Mouse (Mus musculus): ENCODE measurements around the gene Ahdc1. TPM values are rescaled to one million over a fixed set of nuclear protein-coding genes. Genes with fewer than 3 reads are reported as not detected.

The Ahdc1 gene
- polyA plus RNA-seq, 1 experiment from 2014 or later: 6.1 TPM

DNA sequence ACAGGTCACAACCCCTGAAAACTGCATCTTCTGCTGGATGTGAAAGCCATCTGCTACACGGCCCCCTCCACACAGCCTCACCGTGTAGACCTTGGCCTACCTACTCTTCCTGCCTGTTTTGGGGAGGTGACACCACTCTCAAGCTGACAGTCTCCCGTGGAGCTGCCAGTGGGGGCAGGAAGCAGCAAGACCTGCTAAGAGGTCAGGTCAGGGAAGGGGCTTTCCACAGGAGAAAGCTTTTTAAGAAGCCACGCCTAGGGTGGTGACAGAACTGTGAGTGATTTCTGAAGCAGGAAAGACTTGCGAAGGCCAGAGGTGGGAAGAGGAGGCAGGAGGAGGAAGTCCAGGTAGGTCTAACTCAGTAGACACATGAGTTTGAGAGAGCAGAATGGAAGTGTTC is 67.9 kb downstream of the Ahdc1 start:
- ATAC-seq (ENCODE audit: insufficient read depth, low FRiP score, low TSS enrichment) (no peak), DNase-seq (ENCODE audit: low spot score) (no peak)
- Histone ChIP-seq H3K27me3 (ENCODE audit: control insufficient read depth, insufficient read depth, low read length) (no peaks in the 10 kb centered on the region), H3K9ac (ENCODE audit: low read length) (peak overlapping the region; percentile 10; the same call in 1 of the 2 replicates), H3K4me3 (ENCODE audit: low read depth, low read length) (no peak overlapping the region), H3K4me2 (ENCODE audit: low read depth) (no peak overlapping the region), H3K27ac (ENCODE audit: low read depth, low read length) (no peak overlapping the region), H3K4me1 (ENCODE audit: control insufficient read depth, insufficient read depth, low read length) (peaks cover 19% of the 10 kb centered on the region), H3K9me3 (ENCODE audit: control insufficient read depth, low read length) (no peaks in the 10 kb centered on the region), H3K36me3 (ENCODE audit: control insufficient read depth, insufficient read depth, low read length) (no peaks in the 10 kb centered on the region)
- WGBS: 56% methylated on average over 5 of the region's 5 CpGs

DNA sequence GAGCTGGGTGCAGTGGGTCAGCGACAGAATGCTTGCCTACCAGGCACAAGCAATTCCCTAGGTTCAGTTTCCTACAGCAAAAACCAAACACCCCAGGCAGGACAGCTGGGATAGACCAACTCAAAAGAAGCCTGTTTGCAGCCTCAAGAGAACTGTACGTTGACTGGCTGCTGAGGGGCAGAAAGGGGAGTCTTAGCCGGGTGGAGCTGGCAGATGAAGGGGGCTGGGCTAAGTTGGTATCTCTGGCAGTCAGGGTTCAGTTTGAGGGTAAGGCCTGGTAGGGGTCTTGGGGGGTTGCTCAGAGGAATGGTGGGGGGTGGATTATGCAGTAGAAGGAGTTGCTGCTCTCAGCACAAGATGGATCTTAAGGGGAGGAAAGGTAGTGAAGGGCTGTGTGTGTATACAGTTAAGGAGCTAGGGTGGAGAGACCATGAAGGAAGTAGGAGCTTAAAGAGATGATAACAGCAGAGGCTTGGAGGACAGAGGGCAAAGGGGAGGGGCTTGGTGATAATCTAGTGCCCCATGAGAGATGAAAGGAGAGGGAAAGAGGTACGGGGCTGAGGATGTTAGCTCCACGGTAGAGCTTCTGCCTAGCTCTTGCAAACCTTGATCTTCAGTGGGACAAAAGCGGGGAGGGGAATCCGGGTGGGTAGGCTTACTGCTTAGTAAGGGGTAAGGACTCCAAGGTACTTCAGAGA is 68.5 kb downstream of the Ahdc1 start:
- no peak overlapping the region for H3K4me3 ChIP-seq (ENCODE audit: low read depth, low read length)
- ATAC-seq (ENCODE audit: insufficient read depth, low FRiP score, low TSS enrichment): no peak
- H3K9me3 ChIP-seq (ENCODE audit: control insufficient read depth, low read length): no peaks in the 10 kb centered on the region
- WGBS: 41% methylated on average over 7 of the region's 7 CpGs
- H3K36me3 ChIP-seq (ENCODE audit: control insufficient read depth, insufficient read depth, low read length): no peaks in the 10 kb centered on the region
- DNase-seq (ENCODE audit: low spot score): no peak
- no peak overlapping the region for H3K4me2 ChIP-seq (ENCODE audit: low read depth)
- H3K27me3 ChIP-seq (ENCODE audit: control insufficient read depth, insufficient read depth, low read length): no peaks in the 10 kb centered on the region
- peak overlapping the region; percentile 10; the same call in 1 of the 2 replicates for H3K9ac ChIP-seq (ENCODE audit: low read length)
- peaks cover 13% of the 10 kb centered on the region for H3K4me1 ChIP-seq (ENCODE audit: control insufficient read depth, insufficient read depth, low read length)
- H3K27ac ChIP-seq (ENCODE audit: low read depth, low read length): no peak overlapping the region

DNA sequence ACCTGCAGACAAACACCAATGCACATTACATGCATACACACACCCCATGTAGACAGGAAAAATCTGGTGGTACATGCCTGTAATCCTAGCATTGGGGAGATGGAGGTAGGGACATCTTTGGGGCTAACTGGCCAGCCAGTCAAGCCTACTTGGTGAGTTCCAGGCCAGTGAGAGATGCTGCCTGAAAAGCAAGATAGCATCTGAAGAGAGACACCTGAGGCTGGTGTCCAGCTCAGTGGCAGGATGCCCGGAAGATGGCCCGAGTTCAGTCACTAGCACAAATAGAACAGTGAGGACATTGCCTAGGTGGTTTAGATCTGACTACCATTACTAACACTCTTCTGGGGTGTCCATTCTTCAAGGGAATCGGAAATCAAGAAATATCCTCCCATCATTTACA is 69.8 kb downstream of the Ahdc1 start:
- Histone ChIP-seq H3K36me3 (ENCODE audit: control insufficient read depth, insufficient read depth, low read length) (no peaks in the 10 kb centered on the region), H3K27ac (ENCODE audit: low read depth, low read length) (no peak overlapping the region), H3K4me1 (ENCODE audit: control insufficient read depth, insufficient read depth, low read length) (peaks cover 19% of the 10 kb centered on the region), H3K9me3 (ENCODE audit: control insufficient read depth, low read length) (no peaks in the 10 kb centered on the region), H3K4me3 (ENCODE audit: low read depth, low read length) (no peak overlapping the region), H3K9ac (ENCODE audit: low read length) (no peak overlapping the region), H3K27me3 (ENCODE audit: control insufficient read depth, insufficient read depth, low read length) (peaks cover 7% of the 10 kb centered on the region), H3K4me2 (ENCODE audit: low read depth) (no peak overlapping the region)
- 96% methylated on average over 3 of the region's 3 CpGs for WGBS
- ATAC-seq (ENCODE audit: insufficient read depth, low FRiP score, low TSS enrichment) (no peak), DNase-seq (ENCODE audit: low spot score) (no peak)

DNA sequence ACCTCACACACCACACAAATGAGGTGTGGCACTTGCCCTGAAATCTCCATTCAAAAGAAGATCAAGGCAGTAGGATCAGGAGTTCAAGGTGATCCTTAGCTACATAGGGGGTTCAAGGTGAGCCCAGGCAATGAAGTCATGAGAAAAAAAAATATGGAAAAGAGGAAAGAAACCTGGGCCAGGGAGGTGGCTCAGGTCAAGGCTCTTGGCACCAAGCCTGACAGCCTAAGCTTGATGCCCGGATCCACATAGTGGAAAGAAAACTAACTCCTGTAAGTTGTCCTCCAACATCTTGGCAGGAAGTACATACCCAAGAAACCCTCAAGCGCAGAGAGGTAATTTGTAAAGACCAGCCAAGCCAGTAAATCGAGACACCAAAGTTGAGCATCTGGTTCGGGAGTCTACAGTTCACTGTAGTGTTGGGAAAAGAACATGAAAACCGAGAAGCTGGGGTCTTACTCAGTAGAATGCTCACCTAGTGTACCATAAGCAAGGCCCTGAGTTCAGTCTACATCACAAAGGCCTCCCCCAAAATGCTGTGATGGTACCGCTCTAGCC is 71.2 kb downstream of the Ahdc1 start:
- H3K36me3 ChIP-seq (ENCODE audit: control insufficient read depth, insufficient read depth, low read length): no peaks in the 10 kb centered on the region
- no peaks in the 10 kb centered on the region for H3K9me3 ChIP-seq (ENCODE audit: control insufficient read depth, low read length)
- H3K4me1 ChIP-seq (ENCODE audit: control insufficient read depth, insufficient read depth, low read length): peaks cover 26% of the 10 kb centered on the region
- H3K4me3 ChIP-seq (ENCODE audit: low read depth, low read length): no peak overlapping the region
- ATAC-seq (ENCODE audit: insufficient read depth, low FRiP score, low TSS enrichment): no peak
- DNase-seq (ENCODE audit: low spot score): no peak
- H3K9ac ChIP-seq (ENCODE audit: low read length): no peak overlapping the region
- no peak overlapping the region for H3K27ac ChIP-seq (ENCODE audit: low read depth, low read length)
- WGBS: 91% methylated on average over 6 of the region's 6 CpGs
- no peak overlapping the region for H3K4me2 ChIP-seq (ENCODE audit: low read depth)
- peaks cover 7% of the 10 kb centered on the region for H3K27me3 ChIP-seq (ENCODE audit: control insufficient read depth, insufficient read depth, low read length)

DNA sequence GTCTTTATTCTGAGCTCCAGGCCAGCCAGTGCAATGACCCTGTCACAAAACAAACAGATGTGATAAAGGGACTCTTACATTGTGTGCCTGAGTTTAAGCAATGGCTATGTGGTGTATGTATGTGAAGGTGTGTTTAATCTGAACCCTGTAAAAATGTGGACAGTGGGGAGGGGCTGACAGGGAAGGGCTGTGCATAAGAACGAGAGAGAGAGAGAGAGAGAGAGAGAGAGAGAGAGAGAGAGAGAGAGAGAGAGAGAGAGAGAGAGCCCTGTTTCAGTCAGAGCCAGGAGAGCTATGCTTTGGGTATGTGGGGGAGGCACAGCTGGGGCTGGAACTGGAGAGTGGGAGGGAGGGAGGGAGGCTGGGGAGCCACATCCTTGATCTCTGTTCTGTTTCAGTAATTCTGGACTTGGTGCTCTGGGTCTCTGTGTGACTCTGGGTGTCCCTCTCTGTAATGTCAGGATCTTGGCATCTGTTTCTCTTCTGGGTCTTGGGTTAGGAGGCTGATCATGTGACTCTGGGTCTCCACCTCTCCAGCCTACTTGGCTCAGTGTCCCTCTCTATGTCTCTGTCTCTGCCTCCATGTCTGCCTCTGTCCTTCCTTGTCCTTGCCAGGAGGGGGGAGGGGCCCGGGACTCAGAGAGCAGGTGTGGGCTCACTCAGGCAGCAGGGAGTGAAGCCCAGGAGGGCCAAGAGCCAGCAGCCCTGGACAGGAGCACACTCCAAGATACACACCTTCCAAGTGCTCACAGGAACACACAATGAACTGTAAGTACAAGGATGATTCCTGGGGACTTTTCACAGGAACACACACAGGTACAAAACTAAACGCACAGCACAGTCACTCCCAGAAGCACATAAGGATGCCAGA is 73.2 kb downstream of the Ahdc1 start:
- Histone ChIP-seq H3K9ac (ENCODE audit: low read length) (peak overlapping the region; percentile 35; the same call in 1 of the 2 replicates), H3K9me3 (ENCODE audit: control insufficient read depth, low read length) (no peaks in the 10 kb centered on the region), H3K36me3 (ENCODE audit: control insufficient read depth, insufficient read depth, low read length) (no peaks in the 10 kb centered on the region), H3K4me2 (ENCODE audit: low read depth) (no peak overlapping the region), H3K27ac (ENCODE audit: low read depth, low read length) (no peak overlapping the region), H3K27me3 (ENCODE audit: control insufficient read depth, insufficient read depth, low read length) (peaks cover 7% of the 10 kb centered on the region), H3K4me1 (ENCODE audit: control insufficient read depth, insufficient read depth, low read length) (peaks cover 20% of the 10 kb centered on the region), H3K4me3 (ENCODE audit: low read depth, low read length) (no peak overlapping the region)
- ATAC-seq (ENCODE audit: insufficient read depth, low FRiP score, low TSS enrichment): no peak
- WGBS: 26% methylated on average over 3 of the region's 3 CpGs
- DNase-seq (ENCODE audit: low spot score): no peak

DNA sequence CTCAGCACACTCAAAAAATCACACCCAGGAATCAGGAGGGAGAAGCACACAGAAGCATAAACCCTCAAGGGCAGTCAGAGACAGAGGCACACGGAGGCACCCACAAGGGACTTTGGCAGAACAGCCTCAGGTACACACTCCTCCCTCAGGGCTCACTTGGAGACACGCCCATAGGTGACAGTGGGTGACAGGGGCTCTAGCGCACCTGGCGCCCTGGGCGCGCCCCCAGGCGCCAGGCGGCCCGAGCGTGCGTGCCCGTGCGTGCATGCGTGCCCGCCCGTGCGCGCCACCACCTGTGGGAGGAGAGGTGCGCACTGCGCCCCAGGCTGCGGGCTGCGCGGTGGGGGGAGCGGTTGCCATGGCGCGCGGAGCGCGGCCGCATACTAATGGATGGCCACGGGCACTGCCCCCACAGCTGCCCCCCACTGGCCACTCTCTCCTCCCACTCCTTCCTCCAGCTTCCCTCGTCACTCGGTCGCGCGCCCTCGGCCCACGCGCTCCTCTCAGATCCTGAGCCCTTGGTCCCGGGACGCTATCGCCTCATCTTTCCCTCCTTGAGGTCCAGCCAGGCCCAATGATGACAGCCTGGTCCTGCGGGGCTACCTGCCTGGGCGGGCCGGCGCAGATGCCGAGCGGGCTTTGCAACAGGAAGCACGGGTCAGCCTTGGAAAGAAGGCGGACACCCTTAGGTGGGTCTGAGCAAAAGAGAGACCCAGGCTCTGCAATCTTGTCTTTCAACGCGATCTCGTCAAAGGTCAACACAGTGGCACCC is 74.1 kb downstream of the Ahdc1 start:
- Histone ChIP-seq H3K27ac (ENCODE audit: low read depth, low read length) (no peak overlapping the region), H3K36me3 (ENCODE audit: control insufficient read depth, insufficient read depth, low read length) (no peaks in the 10 kb centered on the region), H3K27me3 (ENCODE audit: control insufficient read depth, insufficient read depth, low read length) (peaks cover 7% of the 10 kb centered on the region), H3K9ac (ENCODE audit: low read length) (peak overlapping the region; percentile 35), H3K9me3 (ENCODE audit: control insufficient read depth, low read length) (no peaks in the 10 kb centered on the region), H3K4me1 (ENCODE audit: control insufficient read depth, insufficient read depth, low read length) (peaks cover 23% of the 10 kb centered on the region), H3K4me3 (ENCODE audit: low read depth, low read length) (peak overlapping the region; percentile 27), H3K4me2 (ENCODE audit: low read depth) (peak overlapping the region; percentile 77)
- DNase-seq (ENCODE audit: low spot score) (peak; percentile 57), ATAC-seq (ENCODE audit: insufficient read depth, low FRiP score, low TSS enrichment) (no peak)
- WGBS: 1% methylated on average over 40 of the region's 53 CpGs

DNA sequence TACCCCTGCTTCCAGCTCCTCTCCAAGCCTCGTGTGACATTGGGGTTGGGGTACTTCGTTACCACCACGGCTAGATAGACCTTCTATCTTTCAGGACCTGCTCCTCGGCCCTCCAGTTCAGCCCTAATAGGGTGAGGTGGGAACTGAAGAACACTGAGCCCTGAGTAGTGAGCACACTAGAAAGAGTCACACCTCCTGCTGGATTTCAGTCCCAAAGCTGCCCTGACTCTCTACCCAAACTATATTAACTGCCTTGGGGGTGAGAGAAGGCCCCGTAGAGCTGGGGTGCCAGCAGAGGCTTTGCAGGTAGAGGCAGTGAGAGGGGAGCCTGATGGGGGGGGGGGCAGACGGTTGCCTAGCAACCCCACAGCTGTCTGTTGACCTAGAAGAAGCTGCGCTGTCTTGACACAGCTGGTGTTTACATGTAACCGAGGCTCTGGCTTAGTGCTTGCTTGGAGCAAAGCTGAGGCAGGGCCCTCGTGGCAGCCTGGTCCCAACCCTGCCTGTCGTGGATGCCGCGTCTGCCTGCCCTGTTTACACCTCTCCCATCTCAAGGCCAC is 74.8 kb downstream of the Ahdc1 start:
- WGBS: 10% methylated on average over 12 of the region's 12 CpGs
- no peak overlapping the region; the same call in none of the 2 replicates for H3K9ac ChIP-seq (ENCODE audit: low read length)
- no peak for ATAC-seq (ENCODE audit: insufficient read depth, low FRiP score, low TSS enrichment)

DNA sequence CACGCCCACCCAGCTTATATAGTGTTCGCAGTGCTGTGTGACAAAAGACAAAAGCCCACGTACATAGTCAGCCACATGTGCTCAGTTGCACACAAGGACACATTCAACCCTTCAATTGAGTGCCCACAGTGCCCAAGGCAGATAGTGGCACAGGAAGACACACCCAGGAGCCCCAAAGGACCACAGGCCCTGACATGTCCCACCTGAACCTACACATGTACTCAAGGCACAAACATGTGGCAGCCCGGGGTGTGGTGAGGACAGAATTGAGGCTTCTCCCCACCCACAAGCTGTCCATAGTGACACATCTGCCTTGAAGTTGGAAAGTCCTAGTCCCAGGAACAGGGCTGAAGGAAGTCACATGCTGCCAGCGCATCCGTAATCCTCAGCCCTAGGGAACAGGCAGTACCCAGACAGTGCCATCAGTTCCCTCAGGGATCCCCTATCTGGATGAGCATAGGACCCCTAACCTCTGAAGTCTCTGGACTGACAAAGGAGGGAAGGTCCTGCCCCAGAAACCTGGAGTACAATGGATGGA is 76.2 kb downstream of the Ahdc1 start:
- DNase-seq (ENCODE audit: low spot score): no peak
- Histone ChIP-seq H3K9me3 (ENCODE audit: control insufficient read depth, low read length) (no peaks in the 10 kb centered on the region), H3K4me2 (ENCODE audit: low read depth) (no peak overlapping the region), H3K9ac (ENCODE audit: low read length) (no peak overlapping the region), H3K27ac (ENCODE audit: low read depth, low read length) (no peak overlapping the region), H3K4me1 (ENCODE audit: control insufficient read depth, insufficient read depth, low read length) (peaks cover 32% of the 10 kb centered on the region), H3K27me3 (ENCODE audit: control insufficient read depth, insufficient read depth, low read length) (peaks cover 7% of the 10 kb centered on the region), H3K36me3 (ENCODE audit: control insufficient read depth, insufficient read depth, low read length) (no peaks in the 10 kb centered on the region), H3K4me3 (ENCODE audit: low read depth, low read length) (no peak overlapping the region)
- 86% methylated on average over 6 of the region's 6 CpGs for WGBS
- ATAC-seq (ENCODE audit: insufficient read depth, low FRiP score, low TSS enrichment): no peak

More for the DNA sequence above, 74.8 kb downstream of the Ahdc1 start:
- no peak overlapping the region for H3K4me3 ChIP-seq (ENCODE audit: low read depth, low read length)
- H3K36me3 ChIP-seq (ENCODE audit: control insufficient read depth, insufficient read depth, low read length): no peaks in the 10 kb centered on the region
- H3K9me3 ChIP-seq (ENCODE audit: control insufficient read depth, low read length): no peaks in the 10 kb centered on the region
- H3K27ac ChIP-seq (ENCODE audit: low read depth, low read length): no peak overlapping the region
- DNase-seq (ENCODE audit: low spot score): peak; percentile 47
- H3K4me2 ChIP-seq (ENCODE audit: low read depth): peak overlapping the region; percentile 77; the same call in 1 of the 2 replicates
- peaks cover 29% of the 10 kb centered on the region for H3K4me1 ChIP-seq (ENCODE audit: control insufficient read depth, insufficient read depth, low read length)
- peaks cover 7% of the 10 kb centered on the region for H3K27me3 ChIP-seq (ENCODE audit: control insufficient read depth, insufficient read depth, low read length)
